Mouse (Mus musculus) small intestine, adult 2 months (tissue): ENCODE data around the gene Tspan6.

ENCODE experiments used
- CTCF ChIP-seq: fragments of 200-500 bp; IDR thresholded peaks from 2 replicates; pipeline ENCODE4 v1.5.1; 2012; ENCODE audit warnings: low read depth, mild to moderate bottlenecking, control low read depth, inconsistent platforms, low read length, moderate library complexity, mixed read lengths; ENCODE audit not compliant: insufficient replicate concordance, insufficient read length; ENCODE audit errors: extremely low read depth
- POLR2A ChIP-seq: fragments of 200-500 bp; IDR thresholded peaks from 2 replicates; pipeline ENCODE4 v1.6.1; 2012; ENCODE audit warnings: low read depth, mild to moderate bottlenecking, control low read depth, inconsistent platforms, low read length, moderate library complexity

DNA sequence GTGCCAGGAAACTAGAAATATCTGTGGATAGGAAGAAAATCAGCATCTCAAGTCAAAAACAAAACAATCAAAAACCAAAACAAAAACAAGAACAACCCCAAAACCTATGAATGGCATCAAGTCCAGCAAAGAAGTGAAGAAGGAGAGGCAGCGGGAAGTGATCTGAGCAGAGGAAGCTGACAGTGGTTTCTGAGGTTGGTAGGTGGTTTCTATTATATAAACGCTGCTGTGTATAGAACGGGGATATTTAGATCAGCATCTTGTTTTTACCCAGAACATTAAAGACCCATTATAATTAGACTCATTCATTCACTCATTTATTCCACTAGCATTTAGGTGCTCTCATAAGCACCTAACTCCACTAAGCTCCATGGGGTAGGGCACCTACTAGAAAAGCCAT is 10.9 kb downstream of the Tspan6 start:
- TF ChIP-seq POLR2A (no peak), CTCF (no peak)
